Mouse (Mus musculus) forebrain, embryonic 13.5 days (tissue): ENCODE data around the gene Mab21l3. TPM values are rescaled to one million over a fixed set of nuclear protein-coding genes. Genes with fewer than 3 reads are reported as not detected.

Experiments used
- ATAC-seq: fragments of 200-750 bp; cut with Nextera tagmentation; 2 replicates; pipeline ENCODE4 v1.8.0; 2017
- H3K27ac ChIP-seq: fragments of 300-500 bp; sonication (generic); 2 replicates; pipeline ENCODE4 v1.5.1; 2015; ENCODE audit warnings: inconsistent platforms, mild to moderate bottlenecking, moderate library complexity
- H3K27me3 ChIP-seq: fragments of 300-500 bp; sonication (generic); 2 replicates; pipeline ENCODE4 v1.6.1; 2015; ENCODE audit warnings: mild to moderate bottlenecking, inconsistent platforms
- H3K36me3 ChIP-seq: fragments of 300-500 bp; sonication (generic); 2 replicates; pipeline ENCODE4 v1.6.1; 2015; ENCODE audit warnings: mild to moderate bottlenecking, inconsistent platforms; ENCODE audit not compliant: poor library complexity, severe bottlenecking
- H3K4me1 ChIP-seq: fragments of 300-500 bp; sonication (generic); 2 replicates; pipeline ENCODE4 v1.6.1; 2015; ENCODE audit warnings: inconsistent platforms
- H3K4me2 ChIP-seq: fragments of 300-500 bp; sonication (generic); 2 replicates; pipeline ENCODE4 v1.6.1; 2015; ENCODE audit warnings: inconsistent platforms, mild to moderate bottlenecking, moderate library complexity
- H3K4me3 ChIP-seq: fragments of 300-500 bp; sonication (generic); 2 replicates; pipeline ENCODE4 v1.5.1; 2015; ENCODE audit warnings: mild to moderate bottlenecking, inconsistent platforms
- H3K9ac ChIP-seq: fragments of 300-500 bp; sonication (generic); 2 replicates; pipeline ENCODE4 v1.6.1; 2015; ENCODE audit warnings: mild to moderate bottlenecking, inconsistent platforms
- H3K9me3 ChIP-seq: fragments of 300-500 bp; sonication (generic); replicated peaks from 2 replicates; pipeline ENCODE4 v1.6.1; 2016; ENCODE audit warnings: inconsistent platforms
- whole genome bisulfite sequencing: fragments of 180-500 bp; shearing (Covaris S2); methylation state at CpG from one replicate; pipeline ENCODE4 v1.1.7; 2015; 5-methylcytosine and 5-hydroxymethylcytosine counted together
- polyA plus RNA-seq: library from polyadenylated mRNA; unstranded; fragments of >200 nt; fragmentation: Nextera tagmentation; extraction: Ambion mirVana; gene quantifications from 2 replicates; pipeline ENCODE4 v1.2.1, GENCODE M21; 2015

The Mab21l3 gene
- polyA plus RNA-seq, 1 experiment from 2014 or later: 0.50 TPM

GRCm38 (mm10) chr3:101797830-101798709 lies 50.7 kb downstream of the Mab21l3 start:
- H3K4me1 ChIP-seq: peaks cover 33% of the 10 kb centered on the region
- peak; percentile 75 for ATAC-seq
- H3K27me3 ChIP-seq: no peaks in the 10 kb centered on the region
- no peak overlapping the region for H3K4me2 ChIP-seq
- no peak overlapping the region for H3K27ac ChIP-seq
- H3K9me3 ChIP-seq: no peaks in the 10 kb centered on the region
- 42% methylated on average over 15 of the region's 15 CpGs for WGBS
- H3K4me3 ChIP-seq: no peak overlapping the region
- H3K9ac ChIP-seq: no peak overlapping the region
- H3K36me3 ChIP-seq: no peaks in the 10 kb centered on the region

GRCm38 (mm10) chr3:101796212-101796611 lies 52.5 kb downstream of the Mab21l3 start:
- H3K4me1 ChIP-seq: peaks cover 33% of the 10 kb centered on the region
- ATAC-seq: no peak
- WGBS: 28% methylated on average over 7 of the region's 7 CpGs

GRCm38 (mm10) chr3:101795387-101796039 lies 53.2 kb downstream of the Mab21l3 start:
- no peaks in the 10 kb centered on the region for H3K9me3 ChIP-seq
- H3K27ac ChIP-seq: no peak overlapping the region
- H3K4me3 ChIP-seq: no peak overlapping the region
- H3K27me3 ChIP-seq: no peaks in the 10 kb centered on the region
- H3K36me3 ChIP-seq: no peaks in the 10 kb centered on the region
- H3K4me2 ChIP-seq: no peak overlapping the region
- H3K9ac ChIP-seq: no peak overlapping the region
- peaks cover 33% of the 10 kb centered on the region for H3K4me1 ChIP-seq
- ATAC-seq: no peak
- WGBS: 86% methylated on average over 15 of the region's 15 CpGs

More at GRCm38 (mm10) chr3:101796212-101796611, 52.5 kb downstream of the Mab21l3 start:
- H3K9me3 ChIP-seq: no peaks in the 10 kb centered on the region
- H3K36me3 ChIP-seq: no peaks in the 10 kb centered on the region
- H3K4me2 ChIP-seq: no peak overlapping the region
- no peak overlapping the region for H3K4me3 ChIP-seq
- no peak overlapping the region for H3K9ac ChIP-seq
- H3K27me3 ChIP-seq: no peaks in the 10 kb centered on the region
- H3K27ac ChIP-seq: no peak overlapping the region

GRCm38 (mm10) chr3:101794666-101795065 lies 54.1 kb downstream of the Mab21l3 start:
- Histone ChIP-seq H3K4me1 (peaks cover 33% of the 10 kb centered on the region), H3K9me3 (no peaks in the 10 kb centered on the region), H3K36me3 (no peaks in the 10 kb centered on the region), H3K4me3 (no peak overlapping the region), H3K27ac (no peak overlapping the region), H3K27me3 (no peaks in the 10 kb centered on the region), H3K9ac (no peak overlapping the region), H3K4me2 (no peak overlapping the region)
- no peak for ATAC-seq
- WGBS: 56% methylated on average over 9 of the region's 9 CpGs

- Histone ChIP-seq H3K9ac (no peak overlapping the region), H3K4me2 (no peak overlapping the region), H3K4me3 (no peak overlapping the region), H3K36me3 (no peaks in the 10 kb centered on the region), H3K27ac (no peak overlapping the region), H3K4me1 (peaks cover 33% of the 10 kb centered on the region), H3K27me3 (no peaks in the 10 kb centered on the region), H3K9me3 (no peaks in the 10 kb centered on the region)
- ATAC-seq: no peak
- 75% methylated on average over 5 of the region's 5 CpGs for WGBS
Measured at GRCm38 (mm10) chr3:101794026-101794425, 54.7 kb downstream of the Mab21l3 start.

- Histone ChIP-seq H3K36me3 (no peaks in the 10 kb centered on the region), H3K4me2 (no peak overlapping the region), H3K4me3 (no peak overlapping the region), H3K9me3 (no peaks in the 10 kb centered on the region), H3K9ac (no peak overlapping the region), H3K4me1 (peaks cover 22% of the 10 kb centered on the region), H3K27me3 (no peaks in the 10 kb centered on the region), H3K27ac (no peak overlapping the region)
- WGBS: 82% methylated on average over 4 of the region's 4 CpGs
- ATAC-seq: no peak
Measured at GRCm38 (mm10) chr3:101792191-101792590, 56.6 kb downstream of the Mab21l3 start.

- 87% methylated on average over 10 of the region's 10 CpGs for whole genome bisulfite sequencing
- Histone ChIP-seq H3K9me3 (no peaks in the 10 kb centered on the region), H3K4me2 (no peak overlapping the region), H3K4me3 (no peak overlapping the region), H3K36me3 (no peaks in the 10 kb centered on the region), H3K9ac (no peak overlapping the region), H3K4me1 (no peaks in the 10 kb centered on the region), H3K27me3 (no peaks in the 10 kb centered on the region), H3K27ac (no peak overlapping the region)
- ATAC-seq: no peak
Measured at GRCm38 (mm10) chr3:101784768-101785424, 63.9 kb downstream of the Mab21l3 start.

GRCm38 (mm10) chr3:101783793-101784192 lies 65.0 kb downstream of the Mab21l3 start:
- no peak overlapping the region for H3K9ac ChIP-seq
- H3K9me3 ChIP-seq: no peaks in the 10 kb centered on the region
- H3K4me3 ChIP-seq: no peak overlapping the region
- no peak; the same call in 1 of the 2 replicates for ATAC-seq
- no peak overlapping the region for H3K4me2 ChIP-seq
- no peaks in the 10 kb centered on the region for H3K36me3 ChIP-seq
- 24% methylated on average over 2 of the region's 2 CpGs for WGBS
- no peaks in the 10 kb centered on the region for H3K27me3 ChIP-seq
- no peak overlapping the region for H3K27ac ChIP-seq
- H3K4me1 ChIP-seq: no peaks in the 10 kb centered on the region

GRCm38 (mm10) chr3:101780874-101781483 lies 67.8 kb downstream of the Mab21l3 start:
- H3K27me3 ChIP-seq: no peaks in the 10 kb centered on the region
- ATAC-seq: no peak
- H3K36me3 ChIP-seq: no peaks in the 10 kb centered on the region
- H3K4me2 ChIP-seq: no peak overlapping the region
- WGBS: 64% methylated on average over 6 of the region's 6 CpGs
- H3K27ac ChIP-seq: no peak overlapping the region
- no peaks in the 10 kb centered on the region for H3K4me1 ChIP-seq
- no peak overlapping the region for H3K4me3 ChIP-seq
- no peaks in the 10 kb centered on the region for H3K9me3 ChIP-seq
- no peak overlapping the region for H3K9ac ChIP-seq

- 78% methylated on average over 16 of the region's 16 CpGs for WGBS
- H3K27ac ChIP-seq: no peak overlapping the region
- H3K27me3 ChIP-seq: no peaks in the 10 kb centered on the region
- no peaks in the 10 kb centered on the region for H3K36me3 ChIP-seq
- H3K9ac ChIP-seq: no peak overlapping the region
- H3K9me3 ChIP-seq: no peaks in the 10 kb centered on the region
- ATAC-seq: no peak
- no peak overlapping the region for H3K4me2 ChIP-seq
- no peaks in the 10 kb centered on the region for H3K4me1 ChIP-seq
- H3K4me3 ChIP-seq: no peak overlapping the region
Measured at GRCm38 (mm10) chr3:101778896-101779665, 69.7 kb downstream of the Mab21l3 start.

GRCm38 (mm10) chr3:101775732-101776131 lies 73.0 kb downstream of the Mab21l3 start:
- H3K27me3 ChIP-seq: no peaks in the 10 kb centered on the region
- no peak overlapping the region for H3K4me2 ChIP-seq
- H3K4me3 ChIP-seq: no peak overlapping the region
- H3K9ac ChIP-seq: no peak overlapping the region
- WGBS: 85% methylated on average over 8 of the region's 8 CpGs
- H3K4me1 ChIP-seq: no peaks in the 10 kb centered on the region
- H3K27ac ChIP-seq: no peak overlapping the region
- no peak for ATAC-seq
- no peaks in the 10 kb centered on the region for H3K36me3 ChIP-seq
- H3K9me3 ChIP-seq: no peaks in the 10 kb centered on the region
